Mouse (Mus musculus): Measurements from ENCODE around the gene Col24a1. TPM values are rescaled to one million over a fixed set of nuclear protein-coding genes. Genes with fewer than 3 reads are reported as not detected.

Col24a1 gene
- polyA plus RNA-seq, 1 experiment from 2014 or later: 1.1 TPM

DNA sequence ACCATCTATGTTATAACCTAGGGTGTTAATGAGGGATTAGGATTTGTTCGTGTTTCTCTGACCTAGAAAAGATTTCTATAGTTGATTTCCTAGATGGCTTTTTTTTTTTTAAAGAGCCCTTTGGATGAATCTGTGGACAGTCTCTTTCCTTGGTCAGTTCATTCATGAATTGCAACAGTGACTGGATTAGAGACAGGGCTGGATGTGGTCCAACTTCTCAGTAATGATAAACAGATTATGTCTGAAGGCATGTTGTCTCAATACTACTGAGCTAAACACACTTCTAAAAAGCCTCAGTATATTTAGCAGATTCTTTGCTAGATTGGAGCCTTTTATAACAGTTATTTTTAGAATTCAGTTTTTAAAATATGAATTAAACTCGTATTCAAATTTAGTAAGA is 44.9 kb downstream of the Col24a1 start:
- Histone ChIP-seq H3K4me1 (ENCODE audit: control insufficient read depth, insufficient read depth, low read length) (no peaks in the 10 kb centered on the region), H3K4me3 (ENCODE audit: low read length) (no peak overlapping the region), H3K27me3 (ENCODE audit: control insufficient read depth, insufficient read depth, low read length) (no peaks in the 10 kb centered on the region), H3K27ac (ENCODE audit: low read length) (no peak overlapping the region), H3K9ac (ENCODE audit: low read length) (no peak overlapping the region), H3K4me2 (ENCODE audit: low read depth, low read length) (no peak overlapping the region), H3K9me3 (replicated peaks; ENCODE audit: control insufficient read depth, low read length) (no peaks in the 10 kb centered on the region; the same call in 1 of the 2 replicates), H3K36me3 (ENCODE audit: control insufficient read depth, insufficient read depth) (no peaks in the 10 kb centered on the region)
- WGBS: 58% methylated on average over 2 of the region's 2 CpGs
- ATAC-seq (replicated peaks; ENCODE audit: extremely low read depth, insufficient read depth, low FRiP score): no peak

DNA sequence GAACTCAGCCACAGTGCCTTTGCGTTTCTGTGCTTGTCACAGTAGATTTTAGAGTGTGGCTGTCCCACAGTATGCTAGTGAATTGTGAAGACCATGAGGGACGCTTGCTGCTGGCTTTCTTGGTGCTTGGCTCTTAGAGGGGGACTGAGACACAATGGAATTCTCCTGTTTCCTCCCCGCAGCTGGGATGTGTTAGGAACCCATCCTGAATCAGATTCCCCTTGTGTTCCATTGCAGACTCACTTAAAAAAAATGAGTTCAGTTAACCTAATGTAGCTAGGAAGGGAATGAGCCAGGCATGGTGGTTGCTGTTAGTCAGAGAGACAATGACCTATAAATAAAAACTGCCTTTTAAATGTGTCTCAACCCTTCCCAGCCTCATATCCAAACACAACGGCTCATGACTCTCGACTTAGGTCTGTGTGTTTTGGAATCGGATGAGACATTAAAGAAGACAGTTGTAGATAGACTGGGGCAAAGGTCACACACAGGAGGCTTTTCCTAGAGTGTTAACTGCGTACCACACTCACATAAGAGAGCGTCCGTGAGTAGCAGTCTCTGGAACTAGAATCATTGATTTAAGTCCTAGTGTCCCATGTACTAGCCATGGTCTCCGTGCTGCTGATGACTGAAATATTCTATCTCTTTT is 47.7 kb downstream of the Col24a1 start:
- Histone ChIP-seq H3K27me3 (ENCODE audit: control insufficient read depth, insufficient read depth, low read length) (no peaks in the 10 kb centered on the region), H3K27ac (ENCODE audit: low read length) (no peak overlapping the region), H3K4me1 (ENCODE audit: control insufficient read depth, insufficient read depth, low read length) (no peaks in the 10 kb centered on the region), H3K4me3 (ENCODE audit: low read length) (no peak overlapping the region), H3K9me3 (replicated peaks; ENCODE audit: control insufficient read depth, low read length) (no peaks in the 10 kb centered on the region; the same call in 1 of the 2 replicates), H3K36me3 (ENCODE audit: control insufficient read depth, insufficient read depth) (no peaks in the 10 kb centered on the region), H3K9ac (ENCODE audit: low read length) (no peak overlapping the region), H3K4me2 (ENCODE audit: low read depth, low read length) (no peak overlapping the region)
- 78% methylated on average over 10 of the region's 10 CpGs for WGBS
- ATAC-seq (replicated peaks; ENCODE audit: extremely low read depth, insufficient read depth, low FRiP score): no peak

DNA sequence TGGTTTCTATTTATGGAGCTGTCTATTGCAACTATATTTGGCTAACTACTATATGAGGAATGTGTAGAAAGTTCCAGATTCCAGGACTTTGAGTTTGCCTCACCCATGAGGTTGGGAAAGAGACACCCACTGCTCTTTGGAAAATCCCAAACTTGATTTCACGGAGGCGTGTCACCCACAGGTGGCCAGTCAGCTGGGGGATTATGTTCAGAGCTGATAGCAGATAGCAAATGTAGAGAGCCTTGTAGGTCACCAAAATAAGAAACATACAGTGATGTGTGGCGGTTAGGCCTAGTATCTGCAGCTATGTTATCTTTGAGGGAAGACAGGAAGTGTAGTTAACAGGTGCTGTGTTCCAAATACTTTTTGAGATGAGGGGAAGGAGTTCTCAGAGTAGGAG is 56.4 kb downstream of the Col24a1 start:
- WGBS: 68% methylated on average over 3 of the region's 3 CpGs
- Histone ChIP-seq H3K9me3 (replicated peaks; ENCODE audit: control insufficient read depth, low read length) (no peaks in the 10 kb centered on the region), H3K4me3 (ENCODE audit: low read length) (no peak overlapping the region), H3K36me3 (ENCODE audit: control insufficient read depth, insufficient read depth) (no peaks in the 10 kb centered on the region), H3K4me1 (ENCODE audit: control insufficient read depth, insufficient read depth, low read length) (no peaks in the 10 kb centered on the region), H3K9ac (ENCODE audit: low read length) (no peak overlapping the region), H3K27ac (ENCODE audit: low read length) (no peak overlapping the region), H3K27me3 (ENCODE audit: control insufficient read depth, insufficient read depth, low read length) (no peaks in the 10 kb centered on the region), H3K4me2 (ENCODE audit: low read depth, low read length) (no peak overlapping the region)
- no peak for ATAC-seq (replicated peaks; ENCODE audit: extremely low read depth, insufficient read depth, low FRiP score)

DNA sequence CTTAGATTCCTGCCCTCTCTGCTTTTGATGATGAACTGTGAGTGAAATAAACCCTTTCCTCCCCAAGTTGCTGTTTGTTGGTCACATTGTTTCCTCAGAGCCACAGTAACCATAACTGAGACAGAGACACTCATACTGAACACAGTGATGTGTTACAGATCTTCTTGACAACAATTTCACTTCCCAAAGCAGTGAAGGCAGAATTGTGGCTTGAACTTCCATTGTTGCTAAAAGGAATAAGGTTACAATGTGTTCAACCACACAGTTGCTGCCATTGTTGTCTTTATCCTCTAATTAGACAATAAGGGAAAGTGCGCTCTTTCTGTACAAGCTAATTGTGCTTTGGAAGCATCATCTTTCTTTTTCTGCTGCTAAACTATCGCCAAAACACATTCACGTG is 61.7 kb downstream of the Col24a1 start:
- Histone ChIP-seq H3K4me1 (ENCODE audit: control insufficient read depth, insufficient read depth, low read length) (no peaks in the 10 kb centered on the region), H3K36me3 (ENCODE audit: control insufficient read depth, insufficient read depth) (no peaks in the 10 kb centered on the region), H3K27me3 (ENCODE audit: control insufficient read depth, insufficient read depth, low read length) (no peaks in the 10 kb centered on the region), H3K9ac (ENCODE audit: low read length) (no peak overlapping the region), H3K27ac (ENCODE audit: low read length) (no peak overlapping the region), H3K4me2 (ENCODE audit: low read depth, low read length) (no peak overlapping the region), H3K9me3 (replicated peaks; ENCODE audit: control insufficient read depth, low read length) (no peaks in the 10 kb centered on the region), H3K4me3 (ENCODE audit: low read length) (no peak overlapping the region)
- WGBS: 90% methylated on average over 3 of the region's 3 CpGs
- no peak for ATAC-seq (replicated peaks; ENCODE audit: extremely low read depth, insufficient read depth, low FRiP score)

DNA sequence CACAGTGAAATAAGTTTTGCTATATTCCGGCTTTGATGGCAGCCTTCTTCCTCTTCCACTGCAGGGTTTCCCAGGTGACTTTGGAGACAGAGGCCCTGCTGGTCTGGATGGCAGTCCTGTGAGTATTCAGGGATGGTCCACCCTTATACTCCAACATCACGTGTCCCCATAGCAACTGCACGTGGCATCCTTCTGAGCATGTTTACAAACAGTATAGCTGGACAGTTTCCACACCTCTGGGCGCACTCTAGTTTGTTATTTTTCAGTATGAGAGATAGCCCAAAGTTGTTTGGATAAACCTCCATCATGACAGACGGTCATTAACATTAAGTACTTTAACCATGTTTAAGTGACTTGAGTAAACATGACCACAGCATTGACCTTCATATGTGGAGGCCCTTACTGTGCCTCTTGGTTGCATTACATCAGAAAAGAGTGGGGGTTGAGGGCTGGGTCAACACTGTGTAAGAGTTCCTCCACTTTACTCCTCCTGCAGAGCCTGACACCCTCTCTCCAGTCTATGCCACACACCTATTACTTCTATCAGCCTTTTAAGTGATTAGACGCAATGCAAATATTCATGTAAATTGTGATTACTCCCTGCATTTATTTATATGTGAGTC is 64.7 kb downstream of the Col24a1 start:
- H3K4me1 ChIP-seq (ENCODE audit: control insufficient read depth, insufficient read depth, low read length): no peaks in the 10 kb centered on the region
- no peak overlapping the region for H3K27ac ChIP-seq (ENCODE audit: low read length)
- ATAC-seq (replicated peaks; ENCODE audit: extremely low read depth, insufficient read depth, low FRiP score): no peak
- WGBS: 80% methylated on average over 6 of the region's 6 CpGs
- no peak overlapping the region for H3K9ac ChIP-seq (ENCODE audit: low read length)
- peaks cover 3% of the 10 kb centered on the region; the same call in 1 of the 2 replicates for H3K9me3 ChIP-seq (replicated peaks; ENCODE audit: control insufficient read depth, low read length)
- no peaks in the 10 kb centered on the region for H3K27me3 ChIP-seq (ENCODE audit: control insufficient read depth, insufficient read depth, low read length)
- no peak overlapping the region for H3K4me3 ChIP-seq (ENCODE audit: low read length)
- H3K4me2 ChIP-seq (ENCODE audit: low read depth, low read length): no peak overlapping the region
- no peaks in the 10 kb centered on the region for H3K36me3 ChIP-seq (ENCODE audit: control insufficient read depth, insufficient read depth)

DNA sequence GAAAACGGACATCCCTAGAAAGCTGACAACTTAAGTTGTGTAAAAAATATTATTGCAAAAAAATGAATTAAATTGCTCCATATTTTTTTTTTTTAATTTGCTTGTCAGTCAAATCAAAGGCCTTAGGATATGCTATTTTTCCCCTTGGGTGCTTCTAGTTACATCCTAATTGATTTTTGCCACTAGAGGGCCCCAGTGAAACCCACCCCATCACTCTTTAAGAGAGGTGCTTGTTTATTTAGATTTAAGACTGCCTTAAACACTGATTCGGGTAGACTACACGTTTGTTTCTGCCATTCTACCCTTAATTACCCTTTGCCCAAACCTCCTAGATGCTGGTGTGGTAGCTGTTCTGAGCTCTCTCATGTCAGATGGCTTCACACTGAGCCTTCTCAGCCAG is 73.0 kb downstream of the Col24a1 start:
- Histone ChIP-seq H3K9ac (ENCODE audit: low read length) (no peak overlapping the region), H3K4me1 (ENCODE audit: control insufficient read depth, insufficient read depth, low read length) (no peaks in the 10 kb centered on the region), H3K36me3 (ENCODE audit: control insufficient read depth, insufficient read depth) (no peaks in the 10 kb centered on the region), H3K4me3 (ENCODE audit: low read length) (no peak overlapping the region), H3K27ac (ENCODE audit: low read length) (no peak overlapping the region), H3K9me3 (replicated peaks; ENCODE audit: control insufficient read depth, low read length) (peaks cover 3% of the 10 kb centered on the region; the same call in 1 of the 2 replicates), H3K4me2 (ENCODE audit: low read depth, low read length) (no peak overlapping the region), H3K27me3 (ENCODE audit: control insufficient read depth, insufficient read depth, low read length) (no peaks in the 10 kb centered on the region)
- WGBS: 40% methylated on average over 3 of the region's 3 CpGs
- ATAC-seq (replicated peaks; ENCODE audit: extremely low read depth, insufficient read depth, low FRiP score): no peak

DNA sequence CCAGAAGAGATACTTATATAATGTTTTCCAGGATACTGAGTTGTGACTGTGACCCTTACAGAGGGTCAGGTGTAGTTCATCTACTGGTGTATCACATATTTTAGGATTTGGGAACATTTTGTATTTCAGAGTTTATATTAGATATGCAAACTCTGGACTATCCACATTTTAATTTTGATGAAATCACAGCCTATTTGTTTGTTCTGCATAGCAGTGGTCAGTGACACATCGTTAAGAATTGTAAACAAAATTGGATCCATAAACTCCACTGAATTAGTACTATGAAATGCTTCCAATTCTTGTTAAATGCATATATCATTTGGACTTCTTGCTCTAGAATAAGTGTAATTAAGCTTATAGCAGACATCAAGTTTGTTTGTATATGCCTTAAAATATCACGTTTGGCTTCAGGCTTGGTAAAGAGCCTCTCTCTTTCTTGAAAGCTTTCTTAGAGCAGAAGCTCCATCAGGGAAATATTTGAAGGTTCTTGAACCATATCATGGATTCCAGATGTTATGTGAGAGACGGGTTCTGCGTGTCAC is 75.0 kb downstream of the Col24a1 start:
- no peak for ATAC-seq (replicated peaks; ENCODE audit: extremely low read depth, insufficient read depth, low FRiP score)
- 69% methylated on average over 4 of the region's 4 CpGs for WGBS
- Histone ChIP-seq H3K36me3 (ENCODE audit: control insufficient read depth, insufficient read depth) (no peaks in the 10 kb centered on the region), H3K27me3 (ENCODE audit: control insufficient read depth, insufficient read depth, low read length) (no peaks in the 10 kb centered on the region), H3K4me3 (ENCODE audit: low read length) (no peak overlapping the region), H3K9me3 (replicated peaks; ENCODE audit: control insufficient read depth, low read length) (no peaks in the 10 kb centered on the region), H3K27ac (ENCODE audit: low read length) (no peak overlapping the region), H3K9ac (ENCODE audit: low read length) (no peak overlapping the region), H3K4me1 (ENCODE audit: control insufficient read depth, insufficient read depth, low read length) (no peaks in the 10 kb centered on the region), H3K4me2 (ENCODE audit: low read depth, low read length) (no peak overlapping the region)

DNA sequence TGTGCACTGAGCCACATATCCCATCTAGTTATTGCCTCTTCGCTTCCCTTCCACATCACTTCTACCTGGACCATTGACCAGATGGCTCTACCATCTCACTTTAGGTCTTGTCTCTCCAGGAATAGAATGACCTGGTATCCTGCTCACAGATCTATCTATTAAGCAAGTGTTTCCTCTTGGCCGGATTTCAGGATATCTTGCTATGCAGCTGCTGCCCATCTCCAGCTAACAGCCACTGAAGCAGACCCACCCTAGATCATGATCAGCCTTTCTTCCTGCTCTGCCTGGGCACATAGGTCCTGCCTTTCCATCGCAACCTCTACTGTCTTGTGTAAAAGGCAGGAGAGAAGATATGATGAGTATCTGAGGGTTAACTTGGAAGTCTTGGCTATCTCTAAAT is 84.0 kb downstream of the Col24a1 start:
- Histone ChIP-seq H3K27me3 (ENCODE audit: control insufficient read depth, insufficient read depth, low read length) (no peaks in the 10 kb centered on the region), H3K4me3 (ENCODE audit: low read length) (no peak overlapping the region), H3K4me1 (ENCODE audit: control insufficient read depth, insufficient read depth, low read length) (no peaks in the 10 kb centered on the region), H3K4me2 (ENCODE audit: low read depth, low read length) (no peak overlapping the region), H3K9ac (ENCODE audit: low read length) (no peak overlapping the region), H3K36me3 (ENCODE audit: control insufficient read depth, insufficient read depth) (no peaks in the 10 kb centered on the region), H3K27ac (ENCODE audit: low read length) (no peak overlapping the region), H3K9me3 (replicated peaks; ENCODE audit: control insufficient read depth, low read length) (no peaks in the 10 kb centered on the region)
- ATAC-seq (replicated peaks; ENCODE audit: extremely low read depth, insufficient read depth, low FRiP score): no peak
- 88% methylated on average over 3 of the region's 3 CpGs for WGBS

DNA sequence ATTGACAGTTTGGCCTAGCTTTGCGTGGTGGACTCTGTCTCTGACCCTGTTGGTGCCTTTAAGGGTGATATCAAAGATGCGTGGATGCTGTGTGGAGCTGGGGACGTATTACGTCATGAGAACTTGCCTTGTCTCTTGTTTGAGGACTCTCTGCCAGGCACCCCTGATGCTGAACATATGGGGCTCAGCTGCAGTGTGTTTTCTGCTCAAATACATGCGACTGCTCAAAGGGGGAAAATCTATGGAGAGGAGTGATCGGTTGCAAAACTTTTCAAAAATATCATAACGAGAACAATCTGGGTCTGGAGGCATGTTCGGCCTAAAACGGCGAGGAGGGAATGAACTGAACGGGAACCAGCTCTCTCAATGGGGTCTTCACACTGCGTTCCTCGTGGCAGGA is 90.8 kb downstream of the Col24a1 start:
- Histone ChIP-seq H3K9me3 (replicated peaks; ENCODE audit: control insufficient read depth, low read length) (no peaks in the 10 kb centered on the region), H3K4me3 (ENCODE audit: low read length) (no peak overlapping the region), H3K27me3 (ENCODE audit: control insufficient read depth, insufficient read depth, low read length) (no peaks in the 10 kb centered on the region), H3K27ac (ENCODE audit: low read length) (no peak overlapping the region), H3K4me1 (ENCODE audit: control insufficient read depth, insufficient read depth, low read length) (no peaks in the 10 kb centered on the region), H3K36me3 (ENCODE audit: control insufficient read depth, insufficient read depth) (no peaks in the 10 kb centered on the region), H3K9ac (ENCODE audit: low read length) (no peak overlapping the region), H3K4me2 (ENCODE audit: low read depth, low read length) (no peak overlapping the region)
- WGBS: 80% methylated on average over 13 of the region's 13 CpGs
- ATAC-seq (replicated peaks; ENCODE audit: extremely low read depth, insufficient read depth, low FRiP score): no peak
